Mouse (Mus musculus): Measurements from ENCODE around the gene Ikbkg.

DNA sequence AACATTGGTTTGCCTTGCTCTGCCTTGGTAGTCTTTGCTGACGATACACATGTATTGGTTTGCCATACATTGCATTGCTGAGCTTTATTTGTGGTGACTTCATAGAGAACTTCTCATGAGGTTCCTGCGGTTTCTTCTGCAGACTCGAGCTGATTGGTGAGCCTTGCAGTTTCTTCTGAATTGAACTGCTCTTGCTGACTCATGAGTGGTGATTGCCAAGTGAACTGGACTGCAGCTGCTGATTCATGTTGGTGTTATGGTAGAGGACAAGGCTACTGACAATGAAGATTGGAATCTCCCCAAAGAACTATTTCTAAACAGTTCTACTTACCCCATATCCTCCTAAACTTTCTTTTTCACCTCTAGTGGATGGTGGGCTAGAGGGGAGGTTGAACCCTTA lies 7.0 kb downstream of the Ikbkg start:
- TF ChIP-seq CTCF (conservative IDR thresholded peaks at IDR 0.05; ENCODE audit: insufficient read depth, insufficient read length, low read depth, low read length) (no peak), POLR2A (IDR thresholded peaks at IDR 0.05; ENCODE audit: low read depth, low read length) (no peak)
